Mouse (Mus musculus) CD8-positive naive resting alpha-beta T cell, adult 57 days (primary cell): ENCODE results near the gene Rps6. TPM values are rescaled to one million over a fixed set of nuclear protein-coding genes. Genes with fewer than 3 reads are reported as not detected.

ENCODE experiments used
- total RNA-seq: library from RNA; stranded (reverse); gene quantifications from one replicate; pipeline ENCODE4 v1.2.4, GENCODE M21; 2023

The Rps6 gene
- total RNA-seq = 2,648 TPM

GRCm38 (mm10) chr4:86857113-86858069, at the start of gene Rps6:
Gene Rps6, minus strand, starts transcription at chr4:86857412.

GRCm38 (mm10) chr4:86874146-86874847, 17.1 kb upstream of the Rps6 start, which contains the start of gene Acer2:
Gene Acer2, plus strand, starts transcription at chr4:86874396.

Other genes starting within 250 kb of the Rps6 start
- 26.4 TPM for gene Haus6, start 245.4 kb downstream of the Rps6 start, total RNA-seq
- 14.3 TPM for gene Plin2, start 187.4 kb downstream of the Rps6 start, total RNA-seq
- 34.5 TPM for gene Dennd4c, start 108.9 kb downstream of the Rps6 start, total RNA-seq
- gene Acer2, start 17.0 kb upstream of the Rps6 start, total RNA-seq = 3.8 TPM